Mouse (Mus musculus) brain, embryonic 14.5 days (tissue): ENCODE results near the gene Dlgap1. TPM values are rescaled to one million over a fixed set of nuclear protein-coding genes. Genes with fewer than 3 reads are reported as not detected.

ENCODE experiments used
- DNase-seq: peaks from one replicate; pipeline ENCODE4 v3.0.0-alpha.2; 2011; ENCODE audit warnings: low read depth
- CTCF ChIP-seq: fragments of 200-500 bp; IDR thresholded peaks from 2 replicates; pipeline ENCODE4 v1.5.1; 2012; ENCODE audit warnings: inconsistent platforms, mild to moderate bottlenecking, moderate library complexity, borderline replicate concordance; ENCODE audit not compliant: insufficient read depth, insufficient read length; ENCODE audit errors: extremely low read depth
- POLR2A ChIP-seq: fragments of 200-500 bp; IDR thresholded peaks from 2 replicates; pipeline ENCODE4 v1.6.1; 2012; ENCODE audit warnings: mild to moderate bottlenecking, inconsistent platforms, borderline replicate concordance; ENCODE audit not compliant: poor library complexity, insufficient read depth, insufficient read length, severe bottlenecking; ENCODE audit errors: extremely low read depth
- polyA plus RNA-seq: library from polyadenylated mRNA; depleted of rRNA; stranded (reverse); fragments of >200 nt; gene quantifications from 2 replicates; pipeline ENCODE4 v1.2.3, GENCODE M21; 2012

The Dlgap1 gene
- polyA plus RNA-seq, 1 experiment, result 25.4 TPM

GRCm38 (mm10) chr17:70308364-70309231 lies 339.7 kb downstream of the Dlgap1 start:
- DNase-seq, result no peak
- TF ChIP-seq CTCF, result no peak
- TF ChIP-seq POLR2A, result no peak

GRCm38 (mm10) chr17:70316327-70316726 lies 347.5 kb downstream of the Dlgap1 start:
- TF ChIP-seq POLR2A, result no peak
- TF ChIP-seq CTCF, result no peak
- no peak for DNase-seq

GRCm38 (mm10) chr17:70317779-70318178 lies 348.9 kb downstream of the Dlgap1 start:
- DNase-seq, result no peak
- TF ChIP-seq CTCF (no peak), POLR2A (no peak)

- DNase-seq, result no peak
- TF ChIP-seq POLR2A (no peak), CTCF (no peak)
Measured at GRCm38 (mm10) chr17:70321976-70322375, 353.1 kb downstream of the Dlgap1 start.

GRCm38 (mm10) chr17:70333440-70333839 lies 364.6 kb downstream of the Dlgap1 start:
- no peak for TF ChIP-seq CTCF
- no peak for TF ChIP-seq POLR2A
- DNase-seq, result no peak

GRCm38 (mm10) chr17:70334171-70334570 lies 365.3 kb downstream of the Dlgap1 start:
- TF ChIP-seq POLR2A, result no peak
- TF ChIP-seq CTCF, result no peak
- no peak for DNase-seq

GRCm38 (mm10) chr17:70339821-70340220 lies 370.9 kb downstream of the Dlgap1 start:
- no peak for TF ChIP-seq POLR2A
- no peak for TF ChIP-seq CTCF
- DNase-seq, result no peak

- DNase-seq, result peak; percentile 19
- TF ChIP-seq POLR2A, result no peak
- no peak for TF ChIP-seq CTCF
Measured at GRCm38 (mm10) chr17:70341230-70341629, 372.4 kb downstream of the Dlgap1 start.

- TF ChIP-seq CTCF (peak; percentile 56; the same call in 1 of the 2 replicates), POLR2A (no peak)
- peak; percentile 48 for DNase-seq
Measured at GRCm38 (mm10) chr17:70341920-70342319, 373.0 kb downstream of the Dlgap1 start.

- TF ChIP-seq POLR2A (no peak), CTCF (no peak)
- DNase-seq, result no peak
Measured at GRCm38 (mm10) chr17:70347403-70347802, 378.5 kb downstream of the Dlgap1 start.

- DNase-seq, result peak; percentile 94
- no peak for TF ChIP-seq CTCF
Measured at GRCm38 (mm10) chr17:70363561-70363960, 394.7 kb downstream of the Dlgap1 start.

- DNase-seq, result no peak
- TF ChIP-seq CTCF, result no peak
Measured at GRCm38 (mm10) chr17:70363971-70364370, 395.1 kb downstream of the Dlgap1 start.

GRCm38 (mm10) chr17:70369124-70369523 lies 400.3 kb downstream of the Dlgap1 start:
- TF ChIP-seq POLR2A (no peak), CTCF (no peak)

GRCm38 (mm10) chr17:70377020-70377419 lies 408.1 kb downstream of the Dlgap1 start:
- TF ChIP-seq POLR2A (no peak), CTCF (peak; percentile 47; the same call in 1 of the 2 replicates)

More at GRCm38 (mm10) chr17:70369124-70369523, 400.3 kb downstream of the Dlgap1 start:
- no peak for DNase-seq

More at GRCm38 (mm10) chr17:70377020-70377419, 408.1 kb downstream of the Dlgap1 start:
- peak; percentile 73 for DNase-seq
